Mouse (Mus musculus): Measurements from ENCODE around the gene Ankle1. TPM values are rescaled to one million over a fixed set of nuclear protein-coding genes. Genes with fewer than 3 reads are reported as not detected.

Gene Ankle1
- polyA plus RNA-seq, 1 experiment from 2014 or later = 38.0 TPM

DNA sequence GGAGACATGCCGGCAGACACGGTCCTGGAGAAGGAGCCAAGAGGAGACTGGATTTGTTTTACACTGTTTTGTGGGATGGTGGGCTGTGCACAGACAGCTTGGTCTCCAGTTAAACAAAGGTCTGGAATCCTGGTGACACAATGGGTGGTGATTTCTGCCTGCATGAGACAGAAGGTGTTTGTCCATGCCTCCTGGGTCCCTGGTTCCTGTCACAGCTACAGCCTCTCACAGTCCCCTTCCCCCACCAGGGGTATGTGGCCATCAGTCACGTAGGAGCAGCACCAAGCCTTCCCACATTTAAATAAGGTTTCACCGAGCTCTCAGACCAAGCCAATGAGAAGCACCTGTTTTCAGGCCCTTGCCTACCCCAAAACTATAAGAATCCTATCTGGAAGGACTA lies 45.5 kb downstream of the Ankle1 start:
- no peak overlapping the region for H3K27ac ChIP-seq (ENCODE audit: low read depth)
- no peaks in the 10 kb centered on the region for H3K27me3 ChIP-seq (ENCODE audit: insufficient read depth, low read length)
- ATAC-seq (ENCODE audit: insufficient read depth) (no peak), DNase-seq (no peak)
- no peak for TF ChIP-seq CTCF (IDR thresholded peaks at IDR 0.05; ENCODE audit: low read depth)
- H3K4me1 ChIP-seq (ENCODE audit: insufficient read depth) = no peaks in the 10 kb centered on the region
- WGBS = 65% methylated on average over 4 of the region's 4 CpGs
- no peaks in the 10 kb centered on the region for H3K9me3 ChIP-seq (ENCODE audit: low read depth, low read length)
- H3K9ac ChIP-seq = no peak overlapping the region
- no peaks in the 10 kb centered on the region for H3K36me3 ChIP-seq (ENCODE audit: insufficient read depth)
- H3K4me3 ChIP-seq (ENCODE audit: low read depth, low read length) = no peak overlapping the region
- no peak overlapping the region for H3K4me2 ChIP-seq

DNA sequence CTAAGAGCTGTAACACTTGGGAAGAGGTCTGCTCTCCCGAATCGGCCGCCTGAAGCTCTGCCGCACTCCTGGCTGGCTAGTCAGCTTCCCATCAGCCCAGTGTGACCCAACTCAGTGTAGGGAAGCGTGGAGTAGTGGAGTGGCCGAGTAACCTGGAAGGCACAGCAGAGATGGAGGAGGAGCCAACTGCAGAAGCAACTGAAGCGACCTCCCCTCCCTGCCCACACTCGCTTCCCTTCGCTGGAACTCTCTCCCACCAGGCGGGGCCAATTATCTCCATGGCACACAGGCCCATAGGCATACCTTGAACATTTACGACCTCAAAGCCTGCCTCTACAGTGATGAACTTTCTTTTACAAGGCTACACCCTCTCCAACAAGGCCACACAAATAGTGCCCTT lies 46.0 kb downstream of the Ankle1 start:
- 49% methylated on average over 11 of the region's 11 CpGs for WGBS
- Histone ChIP-seq H3K27me3 (ENCODE audit: insufficient read depth, low read length) (no peaks in the 10 kb centered on the region), H3K9ac (no peak overlapping the region), H3K4me2 (no peak overlapping the region), H3K9me3 (ENCODE audit: low read depth, low read length) (no peaks in the 10 kb centered on the region), H3K4me1 (ENCODE audit: insufficient read depth) (no peaks in the 10 kb centered on the region), H3K27ac (ENCODE audit: low read depth) (no peak overlapping the region), H3K36me3 (ENCODE audit: insufficient read depth) (peaks cover 3% of the 10 kb centered on the region; the same call in 1 of the 2 replicates), H3K4me3 (ENCODE audit: low read depth, low read length) (no peak overlapping the region)
- TF ChIP-seq CTCF (IDR thresholded peaks at IDR 0.05; ENCODE audit: low read depth) = no peak
- no peak for DNase-seq
- ATAC-seq (ENCODE audit: insufficient read depth) = no peak

DNA sequence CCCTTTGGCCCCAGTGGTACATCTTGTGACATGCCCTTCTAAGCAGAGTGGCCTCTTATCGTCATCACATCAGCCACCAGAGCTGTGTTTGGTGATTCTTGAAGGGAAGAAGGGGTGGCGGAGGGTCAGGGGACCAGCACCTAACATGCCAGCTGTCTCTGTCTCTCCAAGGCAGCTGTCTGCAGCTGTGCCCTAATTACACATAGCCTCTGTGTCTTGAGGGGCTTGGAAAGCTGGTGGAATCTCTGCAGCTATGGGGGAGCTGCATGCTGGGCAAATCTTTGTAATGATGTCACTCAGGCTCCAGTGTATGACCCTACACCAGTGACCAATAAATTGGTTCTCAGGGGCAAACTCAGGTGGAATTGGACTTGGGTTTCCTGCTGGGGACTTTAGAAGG lies 46.9 kb downstream of the Ankle1 start:
- no peaks in the 10 kb centered on the region for H3K27me3 ChIP-seq (ENCODE audit: insufficient read depth, low read length)
- no peak overlapping the region for H3K27ac ChIP-seq (ENCODE audit: low read depth)
- TF ChIP-seq CTCF (IDR thresholded peaks at IDR 0.05; ENCODE audit: low read depth) = no peak
- ATAC-seq (ENCODE audit: insufficient read depth) (no peak), DNase-seq (no peak)
- 62% methylated on average over 2 of the region's 2 CpGs for WGBS
- H3K9me3 ChIP-seq (ENCODE audit: low read depth, low read length) = no peaks in the 10 kb centered on the region
- no peak overlapping the region for H3K4me2 ChIP-seq
- no peak overlapping the region; the same call in 1 of the 2 replicates for H3K9ac ChIP-seq
- peaks cover 10% of the 10 kb centered on the region for H3K36me3 ChIP-seq (ENCODE audit: insufficient read depth)
- no peak overlapping the region for H3K4me3 ChIP-seq (ENCODE audit: low read depth, low read length)
- no peaks in the 10 kb centered on the region for H3K4me1 ChIP-seq (ENCODE audit: insufficient read depth)

DNA sequence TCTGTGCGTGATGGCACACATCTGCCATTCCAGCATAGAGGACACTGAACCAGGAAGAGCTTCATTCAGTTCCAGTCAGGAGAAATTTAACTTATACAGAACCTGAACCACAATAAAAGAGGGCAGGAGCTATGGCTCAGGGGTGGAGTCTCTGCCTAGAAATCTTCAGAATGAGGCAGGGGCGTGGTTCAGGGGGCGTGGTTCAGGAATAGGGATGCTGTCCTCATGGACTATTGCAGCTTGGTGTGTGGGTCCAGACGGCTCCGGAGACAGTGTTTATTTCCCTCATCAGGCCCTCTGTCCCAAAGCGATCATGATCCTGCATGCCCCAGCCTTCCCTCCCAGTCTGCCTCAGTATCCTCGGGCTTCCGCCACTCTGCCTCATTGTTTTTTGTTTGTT lies 48.9 kb downstream of the Ankle1 start:
- WGBS = 74% methylated on average over 8 of the region's 8 CpGs

DNA sequence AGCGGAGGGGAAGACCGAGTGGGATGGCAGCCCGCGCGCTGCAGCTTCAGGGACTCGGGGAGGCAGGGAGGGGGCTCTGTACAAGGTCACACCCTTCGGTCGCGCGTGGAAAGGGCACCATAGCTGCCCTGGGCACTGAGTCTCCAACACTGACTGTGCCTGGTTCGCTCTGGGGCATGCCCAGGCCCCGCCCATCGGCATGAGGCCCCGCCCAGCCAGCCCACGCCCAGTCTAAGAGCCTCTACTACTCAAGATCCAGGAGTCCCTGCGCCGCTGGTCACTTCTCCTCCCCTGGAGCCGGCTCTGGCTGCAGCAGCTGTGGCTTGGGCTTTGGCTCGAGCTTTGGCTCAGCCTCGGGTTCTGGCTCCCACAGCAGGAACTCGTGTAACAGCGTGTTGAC lies 51.1 kb downstream of the Ankle1 start:
- no peaks in the 10 kb centered on the region for H3K9me3 ChIP-seq (ENCODE audit: low read depth, low read length)

More for the DNA sequence above, 48.9 kb downstream of the Ankle1 start:
- no peaks in the 10 kb centered on the region for H3K27me3 ChIP-seq (ENCODE audit: insufficient read depth, low read length)
- H3K4me2 ChIP-seq = no peak overlapping the region
- no peak for TF ChIP-seq CTCF (IDR thresholded peaks at IDR 0.05; ENCODE audit: low read depth)
- H3K4me1 ChIP-seq (ENCODE audit: insufficient read depth) = no peaks in the 10 kb centered on the region
- DNase-seq = no peak
- no peak overlapping the region for H3K4me3 ChIP-seq (ENCODE audit: low read depth, low read length)
- no peak overlapping the region for H3K9ac ChIP-seq
- no peak for ATAC-seq (ENCODE audit: insufficient read depth)
- H3K27ac ChIP-seq (ENCODE audit: low read depth) = no peak overlapping the region
- peaks cover 23% of the 10 kb centered on the region for H3K36me3 ChIP-seq (ENCODE audit: insufficient read depth)
- H3K9me3 ChIP-seq (ENCODE audit: low read depth, low read length) = no peaks in the 10 kb centered on the region

DNA sequence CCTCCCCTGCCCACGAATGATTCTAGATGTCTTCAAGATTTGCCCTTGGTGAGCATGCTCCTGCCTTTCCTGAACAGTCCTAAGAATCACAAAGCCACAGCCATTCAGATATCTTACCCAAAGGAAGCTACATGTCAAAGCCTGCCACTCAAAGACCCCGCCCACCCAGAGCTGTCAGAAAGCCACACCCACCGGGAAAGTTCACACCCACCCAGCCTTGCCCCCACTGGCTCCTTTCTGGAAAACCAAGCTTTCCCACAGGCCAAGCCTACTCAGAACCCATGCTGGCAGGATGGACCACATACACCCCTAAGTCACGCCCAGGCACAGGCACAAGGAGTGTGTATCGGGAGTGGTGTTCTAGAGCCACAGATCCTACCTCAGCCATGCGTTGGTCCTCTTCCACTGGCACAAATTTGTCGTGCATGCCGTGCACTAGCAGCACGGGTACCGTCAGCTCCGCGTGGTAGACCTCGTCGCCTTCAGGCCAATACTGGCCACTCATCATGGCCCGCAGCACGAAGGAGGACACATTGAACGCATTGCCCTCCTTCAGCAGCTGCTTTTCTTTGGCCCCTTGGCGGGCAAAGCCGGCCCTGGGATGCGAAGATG lies 52.0 kb downstream of the Ankle1 start:
- 77% methylated on average over 20 of the region's 20 CpGs for WGBS
- no peak for ATAC-seq (ENCODE audit: insufficient read depth)

More for the DNA sequence above, 51.1 kb downstream of the Ankle1 start:
- peaks cover 42% of the 10 kb centered on the region for H3K36me3 ChIP-seq (ENCODE audit: insufficient read depth)
- H3K27ac ChIP-seq (ENCODE audit: low read depth) = no peak overlapping the region
- peak; percentile 16 for DNase-seq
- no peak overlapping the region for H3K9ac ChIP-seq
- no peak for TF ChIP-seq CTCF (IDR thresholded peaks at IDR 0.05; ENCODE audit: low read depth)
- H3K4me3 ChIP-seq (ENCODE audit: low read depth, low read length) = no peak overlapping the region
- no peak overlapping the region for H3K4me2 ChIP-seq
- no peaks in the 10 kb centered on the region; the same call in 1 of the 2 replicates for H3K4me1 ChIP-seq (ENCODE audit: insufficient read depth)
- WGBS = 42% methylated on average over 22 of the region's 22 CpGs
- peak; percentile 6; the same call in 1 of the 2 replicates for ATAC-seq (ENCODE audit: insufficient read depth)
- no peaks in the 10 kb centered on the region for H3K27me3 ChIP-seq (ENCODE audit: insufficient read depth, low read length)

More for the DNA sequence above, 52.0 kb downstream of the Ankle1 start:
- peaks cover 43% of the 10 kb centered on the region for H3K36me3 ChIP-seq (ENCODE audit: insufficient read depth)
- no peak for DNase-seq
- no peak overlapping the region for H3K4me2 ChIP-seq
- no peaks in the 10 kb centered on the region for H3K9me3 ChIP-seq (ENCODE audit: low read depth, low read length)
- no peak overlapping the region for H3K27ac ChIP-seq (ENCODE audit: low read depth)
- H3K4me3 ChIP-seq (ENCODE audit: low read depth, low read length) = no peak overlapping the region
- peaks cover 7% of the 10 kb centered on the region for H3K4me1 ChIP-seq (ENCODE audit: insufficient read depth)
- no peaks in the 10 kb centered on the region for H3K27me3 ChIP-seq (ENCODE audit: insufficient read depth, low read length)
- H3K9ac ChIP-seq = no peak overlapping the region
- TF ChIP-seq CTCF (IDR thresholded peaks at IDR 0.05; ENCODE audit: low read depth) = no peak

Other genes with a start within 250 kb of the Ankle1 start
- gene Myo9b, start 133.3 kb upstream of the Ankle1 start, polyA plus RNA-seq (2014; fragmentation: Nextera tagmentation; extraction: Ambion mirVana) = 24.2 and 25.3 TPM in 2 replicates
- 55.3 and 60.1 TPM in 2 replicates for gene Haus8, start 133.1 kb upstream of the Ankle1 start, polyA plus RNA-seq (2014; fragmentation: Nextera tagmentation; extraction: Ambion mirVana)
- 83.2 and 85.6 TPM in 2 replicates for gene Use1, start 39.2 kb upstream of the Ankle1 start, polyA plus RNA-seq (2014; fragmentation: Nextera tagmentation; extraction: Ambion mirVana)
- gene Ocel1, start 34.7 kb upstream of the Ankle1 start, polyA plus RNA-seq (2014; fragmentation: Nextera tagmentation; extraction: Ambion mirVana) = 4.0 and 5.0 TPM in 2 replicates
- gene Nr2f6, start 24.1 kb upstream of the Ankle1 start, polyA plus RNA-seq (2014; fragmentation: Nextera tagmentation; extraction: Ambion mirVana) = 94.7 and 102 TPM in 2 replicates
- 20.5 and 20.6 TPM in 2 replicates for gene Ushbp1, start 10.2 kb upstream of the Ankle1 start, polyA plus RNA-seq (2014; fragmentation: Nextera tagmentation; extraction: Ambion mirVana)
- gene Babam1, start 9.1 kb upstream of the Ankle1 start, polyA plus RNA-seq (2014; fragmentation: Nextera tagmentation; extraction: Ambion mirVana) = 108 and 114 TPM in 2 replicates
- gene Abhd8, start 57.6 kb downstream of the Ankle1 start, polyA plus RNA-seq (2014; fragmentation: Nextera tagmentation; extraction: Ambion mirVana) = 36.6 and 47.8 TPM in 2 replicates
- gene Mrpl34, start 58.9 kb downstream of the Ankle1 start, polyA plus RNA-seq (2014; fragmentation: Nextera tagmentation; extraction: Ambion mirVana) = 134 and 135 TPM in 2 replicates
- 101 and 111 TPM in 2 replicates for gene Dda1, start 63.2 kb downstream of the Ankle1 start, polyA plus RNA-seq (2014; fragmentation: Nextera tagmentation; extraction: Ambion mirVana)
- gene Ano8, start 80.0 kb downstream of the Ankle1 start, polyA plus RNA-seq (2014; fragmentation: Nextera tagmentation; extraction: Ambion mirVana) = 2.4 and 3.1 TPM in 2 replicates
- 7.6 and 9.6 TPM in 2 replicates for gene Gtpbp3, start 82.1 kb downstream of the Ankle1 start, polyA plus RNA-seq (2014; fragmentation: Nextera tagmentation; extraction: Ambion mirVana)
- 123 and 135 TPM in 2 replicates for gene Plvap, start 105.7 kb downstream of the Ankle1 start, polyA plus RNA-seq (2014; fragmentation: Nextera tagmentation; extraction: Ambion mirVana)
- 1.0 TPM in 2 replicates for gene Ccdc194, start 119.7 kb downstream of the Ankle1 start, polyA plus RNA-seq (2014; fragmentation: Nextera tagmentation; extraction: Ambion mirVana)
- 15.0 and 16.6 TPM in 2 replicates for gene Bst2, start 131.4 kb downstream of the Ankle1 start, polyA plus RNA-seq (2014; fragmentation: Nextera tagmentation; extraction: Ambion mirVana)
- 89.3 and 106 TPM in 2 replicates for gene Mvb12a, start 136.9 kb downstream of the Ankle1 start, polyA plus RNA-seq (2014; fragmentation: Nextera tagmentation; extraction: Ambion mirVana)
- gene Tmem221, start 152.9 kb downstream of the Ankle1 start, polyA plus RNA-seq (2014; fragmentation: Nextera tagmentation; extraction: Ambion mirVana) = 1.9 and 3.2 TPM in 2 replicates
- gene Nxnl1, start 160.6 kb downstream of the Ankle1 start, polyA plus RNA-seq (2014; fragmentation: Nextera tagmentation; extraction: Ambion mirVana) = 0.07 TPM in 1 of 2 replicates, not detected in the other
- gene Slc27a1, start 162.9 kb downstream of the Ankle1 start, polyA plus RNA-seq (2014; fragmentation: Nextera tagmentation; extraction: Ambion mirVana) = 18.5 and 19.9 TPM in 2 replicates
- 251 and 253 TPM in 2 replicates for gene Pgls, start 186.2 kb downstream of the Ankle1 start, polyA plus RNA-seq (2014; fragmentation: Nextera tagmentation; extraction: Ambion mirVana)
- gene Fam129c, start 191.6 kb downstream of the Ankle1 start, polyA plus RNA-seq (2014; fragmentation: Nextera tagmentation; extraction: Ambion mirVana) = 2.4 and 4.6 TPM in 2 replicates
- gene Colgalt1, start 205.0 kb downstream of the Ankle1 start, polyA plus RNA-seq (2014; fragmentation: Nextera tagmentation; extraction: Ambion mirVana) = 87.5 and 90.5 TPM in 2 replicates

Measured in lung, embryonic 14.5 days (tissue).